Mouse (Mus musculus): ENCODE measurements at regions not wholly inside any gene's neighbourhood (a gene's known extent, or its start where the extent isn't known, plus 50 kb on each side); places are given as distances from the start of the nearest gene placed in this dataset.

DNA sequence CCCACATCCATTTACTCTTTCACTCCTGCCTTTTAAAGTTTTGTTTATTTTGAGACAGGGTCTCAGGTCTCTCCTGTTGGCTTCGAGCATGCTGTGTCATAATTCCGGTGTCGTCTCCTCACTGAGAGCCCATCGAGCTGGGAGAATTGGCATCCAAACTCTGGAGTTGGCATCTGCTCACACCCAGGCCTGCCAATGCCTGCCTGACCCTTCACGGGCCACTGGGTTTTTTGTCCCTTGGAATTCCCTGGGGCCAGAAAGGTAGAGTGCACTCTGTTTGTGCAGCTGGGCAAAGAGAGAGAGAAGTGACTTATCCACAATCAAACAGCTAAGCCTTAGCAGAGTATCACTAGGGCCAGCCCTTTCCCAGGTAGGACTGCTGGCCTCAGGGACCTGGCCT lies 83.6 kb upstream of the Nectin1 start:
- H3K4me1 ChIP-seq = peaks cover 6% of the 10 kb centered on the region; the same call in 1 of the 2 replicates
- 60% methylated on average over 5 of the region's 5 CpGs for WGBS
- no peak overlapping the region for H3K4me3 ChIP-seq
- H3K27ac ChIP-seq (replicated peaks) = no peak overlapping the region
- no peaks in the 10 kb centered on the region for H3K27me3 ChIP-seq
- H3K9me3 ChIP-seq = no peaks in the 10 kb centered on the region
- H3K36me3 ChIP-seq = no peaks in the 10 kb centered on the region
- H3K4me2 ChIP-seq (replicated peaks) = no peak overlapping the region
- H3K9ac ChIP-seq (replicated peaks) = no peak overlapping the region
- ATAC-seq (replicated peaks) = no peak

GRCm38 (mm10) chr9:43660896-43661563 lies 82.8 kb upstream of the Nectin1 start:
- Histone ChIP-seq H3K36me3 (no peaks in the 10 kb centered on the region), H3K9ac (replicated peaks) (no peak overlapping the region), H3K4me3 (no peak overlapping the region), H3K9me3 (no peaks in the 10 kb centered on the region), H3K4me1 (peaks cover 6% of the 10 kb centered on the region; the same call in 1 of the 2 replicates), H3K27ac (replicated peaks) (no peak overlapping the region; the same call in 1 of the 2 replicates), H3K27me3 (no peaks in the 10 kb centered on the region), H3K4me2 (replicated peaks) (no peak overlapping the region)
- no peak for ATAC-seq (replicated peaks)
- 55% methylated on average over 11 of the region's 11 CpGs for WGBS

DNA sequence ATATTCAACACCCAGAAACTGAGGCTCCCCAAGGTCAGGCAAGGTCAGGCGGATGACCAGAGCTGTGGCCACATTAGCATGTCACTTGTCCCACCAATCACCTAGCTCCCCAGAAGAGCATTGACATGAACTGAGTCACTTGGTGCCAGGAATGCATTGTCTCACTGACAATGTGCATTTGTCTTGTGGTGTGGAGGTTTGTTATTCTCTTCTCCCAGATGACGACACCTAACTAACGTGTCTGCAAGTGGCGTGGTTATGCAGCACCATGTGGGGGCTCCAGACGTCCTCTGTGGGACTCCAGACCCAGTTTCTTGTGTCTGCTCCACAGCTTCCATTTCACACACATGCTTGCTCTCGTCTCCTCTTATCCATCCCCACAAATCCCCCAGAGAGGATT lies 82.1 kb upstream of the Nectin1 start:
- no peak overlapping the region for H3K4me3 ChIP-seq
- H3K9ac ChIP-seq (replicated peaks) = no peak overlapping the region
- H3K4me1 ChIP-seq = peaks cover 6% of the 10 kb centered on the region; the same call in 1 of the 2 replicates
- H3K4me2 ChIP-seq (replicated peaks) = no peak overlapping the region
- no peaks in the 10 kb centered on the region for H3K36me3 ChIP-seq
- H3K9me3 ChIP-seq = no peaks in the 10 kb centered on the region
- no peak overlapping the region; the same call in 1 of the 2 replicates for H3K27ac ChIP-seq (replicated peaks)
- H3K27me3 ChIP-seq = no peaks in the 10 kb centered on the region
- ATAC-seq (replicated peaks) = no peak
- WGBS = 70% methylated on average over 6 of the region's 6 CpGs

- no peak for ATAC-seq (replicated peaks)
- 83% methylated on average over 6 of the region's 6 CpGs for WGBS
- H3K4me2 ChIP-seq (replicated peaks) = no peak overlapping the region
- no peaks in the 10 kb centered on the region for H3K36me3 ChIP-seq
- H3K4me3 ChIP-seq = no peak overlapping the region
- H3K27ac ChIP-seq (replicated peaks) = no peak overlapping the region
- H3K4me1 ChIP-seq = no peaks in the 10 kb centered on the region
- no peaks in the 10 kb centered on the region for H3K27me3 ChIP-seq
- no peak overlapping the region for H3K9ac ChIP-seq (replicated peaks)
- no peaks in the 10 kb centered on the region for H3K9me3 ChIP-seq
Measured at GRCm38 (mm10) chr9:43667386-43667785, 76.4 kb upstream of the Nectin1 start.

GRCm38 (mm10) chr9:43667974-43668373 lies 75.8 kb upstream of the Nectin1 start:
- no peaks in the 10 kb centered on the region for H3K4me1 ChIP-seq
- H3K9me3 ChIP-seq = no peaks in the 10 kb centered on the region
- H3K9ac ChIP-seq (replicated peaks) = no peak overlapping the region
- no peak overlapping the region for H3K27ac ChIP-seq (replicated peaks)
- WGBS = 74% methylated on average over 4 of the region's 4 CpGs
- no peak overlapping the region for H3K4me3 ChIP-seq
- ATAC-seq (replicated peaks) = no peak
- no peak overlapping the region for H3K4me2 ChIP-seq (replicated peaks)
- H3K36me3 ChIP-seq = no peaks in the 10 kb centered on the region
- no peaks in the 10 kb centered on the region for H3K27me3 ChIP-seq

GRCm38 (mm10) chr9:43668731-43669130 lies 75.1 kb upstream of the Nectin1 start:
- Histone ChIP-seq H3K27ac (replicated peaks) (no peak overlapping the region), H3K4me2 (replicated peaks) (no peak overlapping the region), H3K36me3 (no peaks in the 10 kb centered on the region), H3K4me1 (no peaks in the 10 kb centered on the region), H3K9ac (replicated peaks) (no peak overlapping the region), H3K9me3 (no peaks in the 10 kb centered on the region), H3K27me3 (no peaks in the 10 kb centered on the region), H3K4me3 (no peak overlapping the region)
- WGBS = 75% methylated on average over 7 of the region's 7 CpGs
- no peak for ATAC-seq (replicated peaks)

DNA sequence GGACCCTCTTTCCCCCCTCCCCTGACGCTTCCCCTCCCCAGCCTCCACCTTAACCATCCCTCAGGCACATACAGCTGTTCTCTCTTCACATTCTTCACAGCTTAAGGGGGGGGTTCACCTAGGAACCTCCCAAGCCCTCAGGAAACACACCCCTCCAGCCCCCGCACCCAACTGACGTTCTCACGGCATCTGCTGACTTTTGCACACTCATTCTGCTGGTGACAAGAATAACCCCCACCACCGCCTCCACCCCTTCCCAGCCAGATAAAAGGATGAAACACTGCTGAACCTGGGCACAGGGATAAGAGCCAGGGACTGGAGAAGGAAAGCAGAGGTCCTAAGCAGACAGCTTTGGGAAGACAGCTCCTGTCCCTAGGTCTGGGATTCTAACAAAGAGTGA lies 73.2 kb upstream of the Nectin1 start:
- WGBS = 83% methylated on average over 5 of the region's 5 CpGs
- H3K27me3 ChIP-seq = no peaks in the 10 kb centered on the region
- no peak for ATAC-seq (replicated peaks)
- H3K4me2 ChIP-seq (replicated peaks) = no peak overlapping the region
- H3K4me3 ChIP-seq = no peak overlapping the region
- H3K9ac ChIP-seq (replicated peaks) = no peak overlapping the region
- H3K9me3 ChIP-seq = no peaks in the 10 kb centered on the region
- no peaks in the 10 kb centered on the region for H3K36me3 ChIP-seq
- no peaks in the 10 kb centered on the region for H3K4me1 ChIP-seq
- no peak overlapping the region for H3K27ac ChIP-seq (replicated peaks)

GRCm38 (mm10) chr9:43673171-43673680 lies 70.6 kb upstream of the Nectin1 start:
- WGBS = 62% methylated on average over 4 of the region's 4 CpGs
- no peak for ATAC-seq (replicated peaks)
- Histone ChIP-seq H3K4me3 (no peak overlapping the region), H3K4me2 (replicated peaks) (no peak overlapping the region), H3K9me3 (no peaks in the 10 kb centered on the region), H3K36me3 (no peaks in the 10 kb centered on the region), H3K27me3 (no peaks in the 10 kb centered on the region), H3K4me1 (no peaks in the 10 kb centered on the region), H3K9ac (replicated peaks) (no peak overlapping the region), H3K27ac (replicated peaks) (no peak overlapping the region)

GRCm38 (mm10) chr9:43674321-43674720 lies 69.5 kb upstream of the Nectin1 start:
- Histone ChIP-seq H3K27me3 (0 out of 2 replicates have a peak, but pooled peaks cover 3% of the 10 kb centered on the region), H3K4me1 (peaks cover 7% of the 10 kb centered on the region), H3K9me3 (no peaks in the 10 kb centered on the region), H3K36me3 (no peaks in the 10 kb centered on the region), H3K4me3 (no peak overlapping the region), H3K9ac (replicated peaks) (no peak overlapping the region), H3K27ac (replicated peaks) (no peak overlapping the region), H3K4me2 (replicated peaks) (no peak overlapping the region)
- 59% methylated on average over 8 of the region's 8 CpGs for WGBS
- ATAC-seq (replicated peaks) = no peak

- H3K36me3 ChIP-seq = no peaks in the 10 kb centered on the region
- H3K4me2 ChIP-seq (replicated peaks) = no peak overlapping the region
- no peak overlapping the region for H3K4me3 ChIP-seq
- H3K27ac ChIP-seq (replicated peaks) = no peak overlapping the region
- H3K27me3 ChIP-seq = 0 out of 2 replicates have a peak, but pooled peaks cover 3% of the 10 kb centered on the region
- H3K9me3 ChIP-seq = no peaks in the 10 kb centered on the region
- no peak for ATAC-seq (replicated peaks)
- H3K9ac ChIP-seq (replicated peaks) = no peak overlapping the region
- peaks cover 12% of the 10 kb centered on the region for H3K4me1 ChIP-seq
- WGBS = 70% methylated on average over 2 of the region's 2 CpGs
Measured at GRCm38 (mm10) chr9:43676011-43676410, 67.8 kb upstream of the Nectin1 start.

GRCm38 (mm10) chr9:43679331-43679730 lies 64.5 kb upstream of the Nectin1 start:
- H3K27ac ChIP-seq (replicated peaks) = no peak overlapping the region
- WGBS = 40% methylated on average over 17 of the region's 17 CpGs
- H3K9me3 ChIP-seq = no peaks in the 10 kb centered on the region
- H3K4me1 ChIP-seq = peaks cover 12% of the 10 kb centered on the region
- no peaks in the 10 kb centered on the region for H3K36me3 ChIP-seq
- no peak overlapping the region for H3K4me2 ChIP-seq (replicated peaks)
- no peak overlapping the region for H3K9ac ChIP-seq (replicated peaks)
- 0 out of 2 replicates have a peak, but pooled peaks cover 3% of the 10 kb centered on the region for H3K27me3 ChIP-seq
- ATAC-seq (replicated peaks) = no peak
- H3K4me3 ChIP-seq = no peak overlapping the region

GRCm38 (mm10) chr9:43681317-43681716 lies 62.5 kb upstream of the Nectin1 start:
- H3K36me3 ChIP-seq = no peaks in the 10 kb centered on the region
- no peaks in the 10 kb centered on the region for H3K9me3 ChIP-seq
- no peak overlapping the region for H3K4me2 ChIP-seq (replicated peaks)
- H3K27ac ChIP-seq (replicated peaks) = no peak overlapping the region
- 82% methylated on average over 3 of the region's 3 CpGs for WGBS
- H3K9ac ChIP-seq (replicated peaks) = no peak overlapping the region
- 0 out of 2 replicates have a peak, but pooled peaks cover 3% of the 10 kb centered on the region for H3K27me3 ChIP-seq
- H3K4me3 ChIP-seq = no peak overlapping the region
- peaks cover 12% of the 10 kb centered on the region for H3K4me1 ChIP-seq
- no peak for ATAC-seq (replicated peaks)

DNA sequence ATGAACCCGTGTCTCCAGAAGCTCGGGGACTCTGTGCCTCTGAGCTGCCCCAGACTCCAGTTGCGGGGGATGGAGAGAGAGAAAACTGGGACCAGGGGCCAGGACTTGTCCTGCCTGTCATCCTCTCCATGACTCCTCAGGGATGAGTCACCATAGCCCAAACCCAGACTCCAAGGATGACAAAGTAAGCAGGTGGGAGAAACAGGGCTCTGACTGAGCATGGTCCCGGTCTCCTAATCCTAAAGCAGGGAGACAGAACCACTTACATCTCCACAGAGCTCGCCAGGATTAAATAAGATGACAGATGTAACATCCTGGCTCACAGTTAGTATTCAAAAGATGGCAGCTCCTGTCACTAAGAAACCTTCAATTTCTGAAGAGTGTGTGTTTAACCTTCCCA lies 61.7 kb upstream of the Nectin1 start:
- Histone ChIP-seq H3K4me2 (replicated peaks) (no peak overlapping the region), H3K27ac (replicated peaks) (no peak overlapping the region), H3K27me3 (0 out of 2 replicates have a peak, but pooled peaks cover 3% of the 10 kb centered on the region), H3K4me3 (no peak overlapping the region), H3K36me3 (no peaks in the 10 kb centered on the region), H3K9ac (replicated peaks) (no peak overlapping the region), H3K4me1 (peaks cover 12% of the 10 kb centered on the region), H3K9me3 (no peaks in the 10 kb centered on the region)
- no peak for ATAC-seq (replicated peaks)
- 63% methylated on average over 5 of the region's 5 CpGs for WGBS

Data from forebrain, embryonic 15.5 days (tissue).